In genomic region chr9:97295770-97296169, GRCm38 (mm10) we compare ENCODE assay signal across 8 mouse cellular contexts.
DNase-seq lines count a peak whose midpoint lies in the region; ATAC-seq and TF ChIP-seq lines count a peak whose summit lies in the region.
"Had no signal": no experiment of that assay in that cellular context is flagged by ENCODE, and none has a peak within 500 bp of the region (broad histone marks: within the 10 kb centered on the region; RNA-seq: fewer than 3 reads in every experiment).

No protein-coding gene starts in this region.

- no peak overlapping the region for H3K4me3 ChIP-seq in intestine, postnatal 0 days (ENCODE audit: low read depth, low read length)
- H3K4me3 ChIP-seq in intestine, embryonic 15.5 days (replicated peaks): no peak overlapping the region
- H3K4me3 ChIP-seq: lung, embryonic 15.5 days had no signal

- no peak overlapping the region for H3K4me2 ChIP-seq in intestine, postnatal 0 days (replicated peaks; ENCODE audit: low read depth)
- no peak overlapping the region for H3K4me2 ChIP-seq in intestine, embryonic 15.5 days (replicated peaks)
- H3K4me2 ChIP-seq: lung, embryonic 15.5 days had no signal

- intact Hi-C loops in left cerebral cortex, postnatal 4 days (cut with DNase I): loop anchor here (5.0 to 10.0 kb wide), 2 partner anchors 737 to 1249 kb away; partner anchors contain the start of gene Clstn2

- no peaks in the 10 kb centered on the region for H3K36me3 ChIP-seq in intestine, postnatal 0 days (ENCODE audit: control insufficient read depth, insufficient read depth)
- H3K36me3 ChIP-seq in intestine, embryonic 15.5 days: no peaks in the 10 kb centered on the region
- H3K36me3 ChIP-seq: lung, embryonic 15.5 days had no signal

- H3K4me1 ChIP-seq in intestine, postnatal 0 days (replicated peaks; ENCODE audit: control insufficient read depth, insufficient read depth, low read length): no peaks in the 10 kb centered on the region
- no peaks in the 10 kb centered on the region for H3K4me1 ChIP-seq in intestine, embryonic 15.5 days (replicated peaks)
- H3K4me1 ChIP-seq: lung, embryonic 15.5 days had no signal

- ATAC-seq in intestine, postnatal 0 days: no peak
- no peak for ATAC-seq in intestine, embryonic 15.5 days

- WGBS in intestine, postnatal 0 days: 28% methylated on average over 7 of the region's 7 CpGs
- 31% methylated on average over 7 of the region's 7 CpGs for WGBS in intestine, embryonic 15.5 days

- no peak overlapping the region for H3K27ac ChIP-seq in intestine, postnatal 0 days (ENCODE audit: low read depth, low read length)
- no peak overlapping the region for H3K27ac ChIP-seq in intestine, embryonic 15.5 days
- H3K27ac ChIP-seq: lung, embryonic 15.5 days had no signal

- no peaks in the 10 kb centered on the region for H3K9me3 ChIP-seq in intestine, postnatal 0 days (ENCODE audit: control insufficient read depth)
- no peaks in the 10 kb centered on the region for H3K9me3 ChIP-seq in intestine, embryonic 15.5 days
- H3K9me3 ChIP-seq: lung, embryonic 15.5 days had no signal

- DNase-seq in CD4-positive helper T cell, adult 2 months (ENCODE audit: low read depth, low spot score): peak; percentile 19
- peak; percentile 36 for DNase-seq in NIH3T3 (ENCODE audit: low read depth)
- DNase-seq in embryo, embryonic 10 days (ENCODE audit: low spot score): peak; percentile 52
- DNase-seq in left cerebral cortex, postnatal 4 days: peak; percentile 27
- DNase-seq in thymus, postnatal 0 days (ENCODE audit: low spot score): peak; percentile 11

- no peak overlapping the region for H3K9ac ChIP-seq in intestine, postnatal 0 days (ENCODE audit: low read depth, low read length)
- H3K9ac ChIP-seq in intestine, embryonic 15.5 days: no peak overlapping the region
- H3K9ac ChIP-seq: lung, embryonic 15.5 days had no signal

- H3K27me3 ChIP-seq in intestine, postnatal 0 days (replicated peaks; ENCODE audit: control insufficient read depth, insufficient read depth, low read length): no peaks in the 10 kb centered on the region
- no peaks in the 10 kb centered on the region for H3K27me3 ChIP-seq in intestine, embryonic 15.5 days (replicated peaks)
- H3K27me3 ChIP-seq: lung, embryonic 15.5 days had no signal

- TF ChIP-seq CTCF in intestine, postnatal 0 days (IDR thresholded peaks at IDR 0.05; ENCODE audit: low read depth): peak; percentile 78
